In the genomic region with DNA sequence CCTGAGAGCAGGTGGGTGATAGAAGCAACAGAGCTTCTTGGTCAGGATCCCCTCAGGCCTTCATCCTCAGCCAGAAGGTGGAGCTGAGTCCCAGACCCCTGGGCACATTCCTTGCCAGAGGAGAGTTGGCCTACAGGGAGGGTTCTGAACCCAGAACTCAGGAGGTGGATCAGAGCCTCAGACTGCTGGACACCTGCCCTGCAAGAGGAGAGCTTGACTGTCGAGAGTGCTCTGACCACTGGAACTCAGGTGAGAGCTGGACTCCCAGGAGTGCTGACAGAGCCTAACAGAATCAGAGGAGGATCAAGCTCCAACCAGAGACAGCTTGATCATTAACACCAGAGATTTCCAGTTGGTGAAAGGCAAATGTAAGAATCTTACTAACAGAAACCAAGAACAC, we compare ENCODE assay signal across 27 mouse cellular contexts. TPM values are rescaled to one million over a fixed set of nuclear protein-coding genes. Genes with fewer than 3 reads are reported as not detected.
"Had no signal": no experiment of that assay in that cellular context is flagged by ENCODE, and none has a peak within 500 bp of the region (broad histone marks: within the 10 kb centered on the region; RNA-seq: fewer than 3 reads in every experiment).

No protein-coding gene starts in this region.

RNA-seq across cellular contexts. Expression of gene Pramef6, which starts 17.8 kb away (rescaled TPM):
- polyA plus RNA-seq: heart, adult 2 months; heart, embryonic 10.5 days; heart, embryonic 11.5 days; heart, embryonic 12.5 days; heart, embryonic 13.5 days; heart, embryonic 14.5 days; heart, embryonic 15.5 days; heart, embryonic 16.5 days; heart, postnatal 0 days; hindbrain, embryonic 10.5 days; hindbrain, embryonic 11.5 days; hindbrain, embryonic 12.5 days; hindbrain, embryonic 13.5 days; hindbrain, embryonic 14.5 days; hindbrain, embryonic 15.5 days; hindbrain, embryonic 16.5 days; hindbrain, postnatal 0 days; inflammation-experienced regulatory T-cells, adult 6 months; intestine, embryonic 14.5 days; intestine, embryonic 15.5 days; intestine, embryonic 16.5 days; intestine, postnatal 0 days; kidney, embryonic 14.5 days; kidney, embryonic 15.5 days; kidney, embryonic 16.5 days; kidney, postnatal 0 days; large intestine, adult 2 months had no signal

RNA-seq across cellular contexts. Expression of gene Gm13103, which starts 36.1 kb away (rescaled TPM):
- polyA plus RNA-seq: heart, adult 2 months; heart, embryonic 10.5 days; heart, embryonic 11.5 days; heart, embryonic 12.5 days; heart, embryonic 13.5 days; heart, embryonic 14.5 days; heart, embryonic 15.5 days; heart, embryonic 16.5 days; heart, postnatal 0 days; hindbrain, embryonic 10.5 days; hindbrain, embryonic 11.5 days; hindbrain, embryonic 12.5 days; hindbrain, embryonic 13.5 days; hindbrain, embryonic 14.5 days; hindbrain, embryonic 15.5 days; hindbrain, embryonic 16.5 days; hindbrain, postnatal 0 days; inflammation-experienced regulatory T-cells, adult 6 months; intestine, embryonic 14.5 days; intestine, embryonic 15.5 days; intestine, embryonic 16.5 days; intestine, postnatal 0 days; kidney, embryonic 14.5 days; kidney, embryonic 15.5 days; kidney, embryonic 16.5 days; kidney, postnatal 0 days; large intestine, adult 2 months had no signal
